In genomic region chr17:73883332-73883731, GRCm38 (mm10) we compare ENCODE assay signal across 29 mouse cellular contexts.
DNase-seq lines count a peak whose midpoint lies in the region; ATAC-seq and TF ChIP-seq lines count a peak whose summit lies in the region.
"Had no signal": no experiment of that assay in that cellular context is flagged by ENCODE, and none has a peak within 500 bp of the region (broad histone marks: within the 10 kb centered on the region; RNA-seq: fewer than 3 reads in every experiment).

No protein-coding gene starts in this region.

- no peak overlapping the region for H3K9ac ChIP-seq in liver, postnatal 0 days (replicated peaks)
- no peak overlapping the region for H3K9ac ChIP-seq in liver, embryonic 11.5 days (ENCODE audit: low read depth, low read length)
- H3K9ac ChIP-seq in forebrain, embryonic 12.5 days: no peak overlapping the region
- H3K9ac ChIP-seq: heart, embryonic 15.5 days; hindbrain, embryonic 12.5 days; intestine, embryonic 15.5 days; limb, embryonic 12.5 days; liver, embryonic 13.5 days; lung, embryonic 14.5 days; midbrain, embryonic 13.5 days; neural tube, embryonic 15.5 days had no signal

- WGBS in liver, postnatal 0 days (ENCODE audit: insufficient replicate concordance): 50% methylated on average over 12 of the region's 12 CpGs
- 70% methylated on average over 12 of the region's 12 CpGs for WGBS in liver, embryonic 11.5 days
- WGBS in forebrain, embryonic 12.5 days: 81% methylated on average over 12 of the region's 12 CpGs

- H3K9me3 ChIP-seq in liver, postnatal 0 days (ENCODE audit: low read length): no peaks in the 10 kb centered on the region
- no peaks in the 10 kb centered on the region for H3K9me3 ChIP-seq in liver, embryonic 11.5 days (ENCODE audit: control insufficient read depth, low read length)
- no peaks in the 10 kb centered on the region for H3K9me3 ChIP-seq in forebrain, embryonic 12.5 days
- H3K9me3 ChIP-seq: heart, embryonic 10.5 days; heart, embryonic 15.5 days; hindbrain, embryonic 12.5 days; intestine, embryonic 15.5 days; limb, embryonic 12.5 days; liver, embryonic 13.5 days; midbrain, embryonic 13.5 days; neural tube, embryonic 15.5 days had no signal

- H3K36me3 ChIP-seq in liver, postnatal 0 days (replicated peaks; ENCODE audit: insufficient read depth, low read length): no peaks in the 10 kb centered on the region
- no peaks in the 10 kb centered on the region for H3K36me3 ChIP-seq in liver, embryonic 11.5 days (ENCODE audit: control insufficient read depth, insufficient read depth, low read length)
- no peaks in the 10 kb centered on the region for H3K36me3 ChIP-seq in forebrain, embryonic 12.5 days (replicated peaks)
- H3K36me3 ChIP-seq: heart, embryonic 10.5 days; heart, embryonic 15.5 days; hindbrain, embryonic 12.5 days; intestine, embryonic 15.5 days; limb, embryonic 12.5 days; liver, embryonic 13.5 days; midbrain, embryonic 13.5 days; neural tube, embryonic 15.5 days had no signal

- H3K4me2 ChIP-seq in liver, postnatal 0 days (ENCODE audit: low read depth, low read length): no peak overlapping the region
- H3K4me2 ChIP-seq in liver, embryonic 11.5 days: no peak overlapping the region
- no peak overlapping the region for H3K4me2 ChIP-seq in forebrain, embryonic 12.5 days
- H3K4me2 ChIP-seq: heart, embryonic 15.5 days; hindbrain, embryonic 12.5 days; intestine, embryonic 15.5 days; limb, embryonic 12.5 days; liver, embryonic 13.5 days; lung, embryonic 14.5 days; midbrain, embryonic 13.5 days; neural tube, embryonic 15.5 days had no signal

- H3K4me3 ChIP-seq in liver, postnatal 0 days (ENCODE audit: low read depth, low read length): no peak overlapping the region
- H3K4me3 ChIP-seq in liver, embryonic 11.5 days (ENCODE audit: low read depth, low read length): no peak overlapping the region
- H3K4me3 ChIP-seq in forebrain, embryonic 12.5 days (replicated peaks): no peak overlapping the region
- H3K4me3 ChIP-seq: heart, embryonic 10.5 days; heart, embryonic 15.5 days; hindbrain, embryonic 12.5 days; intestine, embryonic 15.5 days; layer of hippocampus, adult 2 months; left cerebral cortex, adult 2 months; limb, embryonic 12.5 days; liver, embryonic 13.5 days; midbrain, embryonic 13.5 days; neural tube, embryonic 15.5 days had no signal

- no peaks in the 10 kb centered on the region for H3K4me1 ChIP-seq in liver, postnatal 0 days (ENCODE audit: insufficient read depth)
- H3K4me1 ChIP-seq in liver, embryonic 11.5 days (replicated peaks; ENCODE audit: control insufficient read depth, insufficient read depth, low read length): no peaks in the 10 kb centered on the region; the same call in 1 of the 2 replicates
- peaks cover 10% of the 10 kb centered on the region for H3K4me1 ChIP-seq in forebrain, embryonic 12.5 days
- H3K4me1 ChIP-seq: intestine, embryonic 15.5 days had no signal

- H3K27ac ChIP-seq in liver, postnatal 0 days (ENCODE audit: low read depth): no peak overlapping the region
- H3K27ac ChIP-seq in liver, embryonic 11.5 days (ENCODE audit: low read depth, low read length): no peak overlapping the region
- no peak overlapping the region for H3K27ac ChIP-seq in forebrain, embryonic 12.5 days
- H3K27ac ChIP-seq: heart, embryonic 10.5 days; heart, embryonic 15.5 days; hindbrain, embryonic 12.5 days; hindbrain, postnatal 0 days; intestine, embryonic 15.5 days; layer of hippocampus, adult 2 months; left cerebral cortex, adult 2 months; limb, embryonic 12.5 days; liver, embryonic 13.5 days; midbrain, embryonic 13.5 days; neural tube, embryonic 15.5 days had no signal

- DNase-seq in liver, postnatal 0 days: peak; percentile 12
- DNase-seq in liver, embryonic 11.5 days (ENCODE audit: low spot score): no peak
- peak; percentile 31 for DNase-seq in 416B (ENCODE audit: low read depth)
- DNase-seq in brain, adult 2 months (ENCODE audit: low read depth, low spot score): peak; percentile 28
- DNase-seq: adrenal gland, adult 2 months; cerebellum, adult 8-10 months; cerebellum, postnatal 25 days; gastrocnemius, postnatal 36 days; kidney, adult 2 months; kidney, postnatal 36 days; liver, embryonic 13.5 days; lung, embryonic 14.5 days; right cerebral cortex, postnatal 4 days; thymus, postnatal 4 days had no signal

- TF ChIP-seq EP300 in liver, postnatal 0 days (IDR thresholded peaks at IDR 0.05; ENCODE audit: low read depth): no peak

- ATAC-seq in liver, postnatal 0 days: no peak
- no peak for ATAC-seq in liver, embryonic 11.5 days (replicated peaks; ENCODE audit: low FRiP score)
- 0 out of 2 replicates have a peak, but pooled peaks have one; percentile 16 for ATAC-seq in megakaryocyte, adult 5-6 weeks (ENCODE audit: poor library complexity, severe bottlenecking)
- ATAC-seq in forebrain, embryonic 12.5 days (ENCODE audit: low FRiP score): no peak
- ATAC-seq: activated CD4-positive, CD25-positive, alpha-beta regulatory T cell, adult 4 months; forebrain, embryonic 14.5 days; intestine, embryonic 15.5 days; midbrain, embryonic 13.5 days had no signal

- no peak for TF ChIP-seq CTCF in liver, postnatal 0 days (IDR thresholded peaks at IDR 0.05; ENCODE audit: low read depth)

- no peaks in the 10 kb centered on the region for H3K27me3 ChIP-seq in liver, postnatal 0 days (ENCODE audit: insufficient read depth, low read length)
- no peaks in the 10 kb centered on the region for H3K27me3 ChIP-seq in liver, embryonic 11.5 days (replicated peaks; ENCODE audit: control insufficient read depth, insufficient read depth, low read length)
- no peaks in the 10 kb centered on the region for H3K27me3 ChIP-seq in forebrain, embryonic 12.5 days
- H3K27me3 ChIP-seq: CH12.LX; heart, embryonic 15.5 days; hindbrain, embryonic 12.5 days; intestine, embryonic 15.5 days; liver, embryonic 13.5 days; midbrain, embryonic 13.5 days; neural tube, embryonic 15.5 days had no signal
